Mouse (Mus musculus) liver, postnatal 0 days (tissue): ENCODE data around the gene Gfod1.

Source experiments
- CTCF ChIP-seq: sonication (generic); IDR thresholded peaks from 2 replicates; pipeline ENCODE4 v1.5.1; 2016; ENCODE audit warnings: antibody characterized with exemption, low read depth
- EP300 ChIP-seq: IDR thresholded peaks from 2 replicates; pipeline ENCODE4 v1.6.1; 2016; ENCODE audit warnings: antibody characterized with exemption, low read depth, mild to moderate bottlenecking

DNA sequence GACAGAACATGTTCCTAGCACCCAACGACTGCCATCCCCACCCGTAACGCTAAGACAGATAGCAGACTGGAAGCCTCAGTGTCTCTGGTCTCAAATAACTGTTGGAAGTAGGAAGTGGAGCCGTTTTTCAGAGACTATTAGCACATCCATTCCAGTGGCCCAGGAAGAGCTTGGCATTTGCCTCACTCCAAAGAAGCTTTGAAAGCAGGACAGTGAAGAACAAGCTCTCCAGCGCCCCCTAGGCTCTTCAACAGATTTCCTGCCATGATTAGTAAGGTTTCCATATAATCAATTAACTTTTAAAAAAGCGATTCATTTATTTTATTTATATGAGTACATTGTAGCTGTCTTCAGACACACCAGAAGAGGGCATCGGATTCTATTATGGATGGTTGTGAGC lies 28.6 kb upstream of the Gfod1 start:
- peak; percentile 51 for TF ChIP-seq CTCF
- TF ChIP-seq EP300 = no peak
